In genomic region chr6:29794582-29794981, GRCm38 (mm10) we compare ENCODE assay signal across 16 mouse cellular contexts. TPM values are rescaled to one million over a fixed set of nuclear protein-coding genes. Genes with fewer than 3 reads are reported as not detected.
A peak's percentile ranks its signal among the peaks of the same experiment; 100 is the strongest.
DNase-seq lines count a peak whose midpoint lies in the region; ATAC-seq lines count a peak whose summit lies in the region.
"Had no signal": no experiment of that assay in that cellular context is flagged by ENCODE, and none has a peak within 500 bp of the region (broad histone marks: within the 10 kb centered on the region; RNA-seq: fewer than 3 reads in every experiment).

No protein-coding gene starts in this region.

- intact Hi-C loops in heart, postnatal 14 days (cut with DNase I) = no loop called here

- peak; percentile 84 for ATAC-seq in megakaryocyte, adult 5-6 weeks (ENCODE audit: poor library complexity, severe bottlenecking)
- ATAC-seq: forebrain, embryonic 15.5 days; intestine, embryonic 16.5 days; midbrain, embryonic 15.5 days had no signal

- DNase-seq in heart, adult 9 months (ENCODE audit: low spot score in 2 of 2) = peak; percentile 15 to 39
- no peak for DNase-seq in heart, postnatal 14 days
- peak; percentile 29 to 31 for DNase-seq in spleen, postnatal 36 days (ENCODE audit: low spot score in 2 of 2)
- no peak for DNase-seq in spleen, adult 18-20 months
- no peak for DNase-seq in urinary bladder, adult 18-20 months (ENCODE audit: low spot score in 2 of 2)
- DNase-seq in ovary, postnatal 10 days (ENCODE audit: low spot score) = no peak
- DNase-seq: adrenal gland, adult 2 months; cerebellum, adult 9-11 months; gastrocnemius, postnatal 14 days; heart, postnatal 4 days; right cerebral cortex, postnatal 4 days; thymus, postnatal 14 days had no signal

RNA-seq across cellular contexts. Expression of gene Ahcyl2, which starts 26.8 kb away (rescaled TPM):
- total RNA-seq in heart, postnatal 14 days (2021) = 10 to 100 TPM; 15.0 TPM
- 34.2 and 46.4 TPM in 2 replicates for total RNA-seq in megakaryocyte, adult 5-6 weeks (2015)
- 80.8 and 82.7 TPM in 2 replicates for total RNA-seq in megakaryocyte, adult 5-6 weeks (2017)

RNA-seq across cellular contexts. Expression of gene Smo, which starts 59.3 kb away (rescaled TPM):
- 10 to 100 TPM; 16.8 to 17.6 TPM for total RNA-seq in heart, postnatal 14 days (2021)
- 2.6 and 4.3 TPM in 2 replicates for total RNA-seq in megakaryocyte, adult 5-6 weeks (2015)
- total RNA-seq in megakaryocyte, adult 5-6 weeks (2017) = 2.3 and 2.5 TPM in 2 replicates

Comparison
In these comparisons a context has a peak if more than half of its experiments do, and no peak if none do; other contexts are left out.
1. DNase-seq: peak in heart, adult 9 months (2 of 2) and spleen, postnatal 36 days (2 of 2); none in heart, postnatal 14 days (0 of 2), spleen, adult 18-20 months (0 of 2), urinary bladder, adult 18-20 months (0 of 2) and ovary, postnatal 10 days (single experiment).